Comparison of ENCODE assay signal across 9 mouse cellular contexts in genomic region chr2:16356106-16356818, GRCm38 (mm10). TPM values are rescaled to one million over a fixed set of nuclear protein-coding genes. Genes with fewer than 3 reads are reported as not detected.
DNase-seq lines count a peak whose midpoint lies in the region; ATAC-seq lines count a peak whose summit lies in the region.
"Had no signal": no experiment of that assay in that cellular context is flagged by ENCODE, and none has a peak within 500 bp of the region (broad histone marks: within the 10 kb centered on the region; RNA-seq: fewer than 3 reads in every experiment).

Gene Plxdc2 (plus strand): TSS chr2:16356304.

- peak within 1 kb of the TSS; percentile 76 for H3K9ac ChIP-seq in forebrain, embryonic 16.5 days (replicated peaks; ENCODE audit: low read depth, low read length)
- no peak within 1 kb of the TSS; the same call in 1 of the 2 replicates for H3K9ac ChIP-seq in liver, embryonic 13.5 days

- no peaks in the 10 kb centered on the region for H3K4me1 ChIP-seq in brown adipose tissue, adult 24 weeks (ENCODE audit: control insufficient read depth, insufficient read depth, insufficient read length, low read length)
- H3K4me1 ChIP-seq in forebrain, embryonic 16.5 days (replicated peaks; ENCODE audit: control insufficient read depth, insufficient read depth, low read length) = peaks cover 16% of the 10 kb centered on the region
- H3K4me1 ChIP-seq in liver, embryonic 13.5 days (replicated peaks) = no peaks in the 10 kb centered on the region

- no peaks in the 10 kb centered on the region for H3K36me3 ChIP-seq in forebrain, embryonic 16.5 days (ENCODE audit: control insufficient read depth, insufficient read depth)
- no peaks in the 10 kb centered on the region for H3K36me3 ChIP-seq in liver, embryonic 13.5 days

- intact Hi-C loops in heart, postnatal 10 days (cut with DNase I) = loop anchor here (5.0 to 10.0 kb wide), 2 partner anchors 379 to 971 kb away; no protein-coding TSS in a partner anchor

- peak; percentile 25 to 34 for DNase-seq in B cell, adult 2 months
- DNase-seq in heart, postnatal 10 days = peak; percentile 70 to 74
- peak; percentile 82 to 84 for DNase-seq in kidney, postnatal 36 days
- DNase-seq in liver, embryonic 13.5 days = peak; percentile 7
- peak; percentile 80 for DNase-seq in neural tube, embryonic 10.5 days (ENCODE audit: extremely low spot score, low spot score)
- peak; percentile 76 for DNase-seq in testis, postnatal 10 days (ENCODE audit: low spot score)

- WGBS in forebrain, embryonic 16.5 days = under 1% methylated on average over 38 of the region's 45 CpGs
- under 1% methylated on average over 44 of the region's 45 CpGs for WGBS in liver, embryonic 13.5 days (ENCODE audit: insufficient replicate concordance)

- H3K27ac ChIP-seq in brown adipose tissue, adult 24 weeks (replicated peaks; ENCODE audit: low read depth, low read length) = no peak within 1 kb of the TSS
- peak within 1 kb of the TSS; percentile 79 for H3K27ac ChIP-seq in forebrain, embryonic 16.5 days (ENCODE audit: low read length)
- H3K27ac ChIP-seq in liver, embryonic 13.5 days = no peak within 1 kb of the TSS

- peaks cover 3% of the 10 kb centered on the region; the same call in 1 of the 2 replicates for H3K27me3 ChIP-seq in forebrain, embryonic 16.5 days (replicated peaks; ENCODE audit: control insufficient read depth, insufficient read depth, low read length)
- H3K27me3 ChIP-seq in liver, embryonic 13.5 days = peaks cover 26% of the 10 kb centered on the region
- H3K27me3 ChIP-seq: CH12.LX had no signal

- peak within 1 kb of the TSS; percentile 65 for H3K4me3 ChIP-seq in brown adipose tissue, adult 24 weeks (ENCODE audit: insufficient read depth, low read depth, low read length)
- peak within 1 kb of the TSS; percentile 86 for H3K4me3 ChIP-seq in forebrain, embryonic 16.5 days (replicated peaks; ENCODE audit: low read length)
- peak within 1 kb of the TSS; percentile 54 for H3K4me3 ChIP-seq in liver, embryonic 13.5 days (replicated peaks)

- H3K4me2 ChIP-seq in forebrain, embryonic 16.5 days (ENCODE audit: low read length) = peak within 1 kb of the TSS; percentile 97
- peak within 1 kb of the TSS; percentile 68 for H3K4me2 ChIP-seq in liver, embryonic 13.5 days

- no peaks in the 10 kb centered on the region for H3K9me3 ChIP-seq in forebrain, embryonic 16.5 days (ENCODE audit: control insufficient read depth, low read length)
- H3K9me3 ChIP-seq in liver, embryonic 13.5 days (replicated peaks) = no peaks in the 10 kb centered on the region

- peak; percentile 96 for ATAC-seq in forebrain, embryonic 16.5 days
- ATAC-seq in liver, embryonic 13.5 days (ENCODE audit: low read depth) = peak; percentile 66

RNA-seq across cellular contexts. Expression of gene Plxdc2, which starts in this region (rescaled TPM):
- 12.0 and 19.9 TPM in 2 replicates for polyA plus RNA-seq in brown adipose tissue, adult 24 weeks (2012; ENCODE audit: insufficient read depth, insufficient read length, missing spikeins)
- 11.6 and 12.5 TPM in 2 replicates for polyA plus RNA-seq in forebrain, embryonic 16.5 days (2015; fragmentation: Nextera tagmentation; extraction: Ambion mirVana)
- 10 to 100 TPM; 23.9 to 27.8 TPM for total RNA-seq in heart, postnatal 10 days (2021)
- polyA plus RNA-seq in liver, embryonic 13.5 days (2015; fragmentation: Nextera tagmentation; extraction: Ambion mirVana) = 1.6 and 2.4 TPM in 2 replicates
- total RNA-seq: CH12.LX had no signal

Comparison
In these comparisons a context has a peak if more than half of its experiments do, and no peak if none do; other contexts are left out.
1. DNase-seq: peak in every context shown above with its lines; median percentile 83 in kidney, postnatal 36 days; 80 in neural tube, embryonic 10.5 days; 76 in testis, postnatal 10 days; 72 in heart, postnatal 10 days; 30 in B cell, adult 2 months; 7 in liver, embryonic 13.5 days.